Mouse (Mus musculus) olfactory bulb, adult 2 months (tissue): ENCODE data around the gene Srsf1.

Experiments
- CTCF ChIP-seq: fragments of 200-500 bp; IDR thresholded peaks from 2 replicates; pipeline ENCODE4 v1.5.1; 2012; ENCODE audit warnings: low read depth, mild to moderate bottlenecking, low read length, moderate library complexity; ENCODE audit not compliant: insufficient read depth
- POLR2A ChIP-seq: fragments of 200-500 bp; IDR thresholded peaks from 2 replicates; pipeline ENCODE4 v1.6.1; 2012; ENCODE audit warnings: mild to moderate bottlenecking, low read depth, low read length, moderate library complexity; ENCODE audit not compliant: insufficient read depth

DNA sequence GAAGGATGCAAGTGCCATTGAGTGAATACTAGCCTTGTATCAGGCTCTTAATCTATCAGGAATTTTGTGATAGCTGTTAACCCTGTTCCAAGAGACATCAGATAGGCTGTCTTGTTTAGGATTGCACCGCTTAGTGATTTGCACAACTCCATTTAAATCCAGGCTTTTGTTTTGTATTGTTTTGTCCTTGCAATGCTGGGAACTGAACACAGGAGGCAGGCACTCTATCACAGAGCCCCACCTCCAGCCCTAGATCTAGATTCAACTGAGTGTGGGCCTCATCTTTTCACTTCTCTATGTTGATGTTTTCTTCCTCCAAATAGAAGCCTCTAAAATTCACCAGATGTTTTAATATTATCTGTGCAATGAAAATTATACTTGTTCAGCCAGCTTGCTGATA is 28.5 kb downstream of the Srsf1 start:
- TF ChIP-seq CTCF (no peak), POLR2A (no peak)
